Comparison of ENCODE assay signal across 19 mouse cellular contexts in genomic region chr17:4424451-4425168, GRCm38 (mm10).
DNase-seq lines count a peak whose midpoint lies in the region; ATAC-seq lines count a peak whose summit lies in the region.
"Had no signal": no experiment of that assay in that cellular context is flagged by ENCODE, and none has a peak within 500 bp of the region (broad histone marks: within the 10 kb centered on the region; RNA-seq: fewer than 3 reads in every experiment).

No protein-coding gene starts in this region.

- no peaks in the 10 kb centered on the region for H3K9me3 ChIP-seq in forebrain, embryonic 13.5 days (replicated peaks)
- H3K9me3 ChIP-seq in forebrain, embryonic 12.5 days, result no peaks in the 10 kb centered on the region
- H3K9me3 ChIP-seq in hindbrain, embryonic 16.5 days (ENCODE audit: control insufficient read depth, low read length), result no peaks in the 10 kb centered on the region
- H3K9me3 ChIP-seq in hindbrain, embryonic 13.5 days, result no peaks in the 10 kb centered on the region
- H3K9me3 ChIP-seq: embryonic facial prominence, embryonic 13.5 days; heart, embryonic 15.5 days; megakaryocyte, embryonic 14.5 days had no signal

- peaks cover 5% of the 10 kb centered on the region; the same call in 1 of the 2 replicates for H3K4me1 ChIP-seq in forebrain, embryonic 13.5 days
- no peaks in the 10 kb centered on the region for H3K4me1 ChIP-seq in forebrain, embryonic 12.5 days
- no peaks in the 10 kb centered on the region for H3K4me1 ChIP-seq in hindbrain, embryonic 16.5 days (ENCODE audit: control insufficient read depth, insufficient read depth, low read depth, low read length)
- H3K4me1 ChIP-seq in hindbrain, embryonic 13.5 days (replicated peaks), result no peaks in the 10 kb centered on the region
- H3K4me1 ChIP-seq: embryonic facial prominence, embryonic 13.5 days; heart, embryonic 15.5 days had no signal

- H3K4me3 ChIP-seq in forebrain, embryonic 13.5 days, result no peak overlapping the region
- no peak overlapping the region for H3K4me3 ChIP-seq in forebrain, embryonic 12.5 days (replicated peaks)
- no peak overlapping the region for H3K4me3 ChIP-seq in hindbrain, embryonic 16.5 days (ENCODE audit: low read length)
- no peak overlapping the region for H3K4me3 ChIP-seq in hindbrain, embryonic 13.5 days
- H3K4me3 ChIP-seq: embryonic facial prominence, embryonic 13.5 days; heart, embryonic 15.5 days; megakaryocyte, embryonic 14.5 days had no signal

- H3K9ac ChIP-seq in forebrain, embryonic 13.5 days, result no peak overlapping the region
- H3K9ac ChIP-seq in forebrain, embryonic 12.5 days, result no peak overlapping the region
- no peak overlapping the region for H3K9ac ChIP-seq in hindbrain, embryonic 16.5 days (ENCODE audit: low read depth, low read length)
- H3K9ac ChIP-seq in hindbrain, embryonic 13.5 days, result no peak overlapping the region
- H3K9ac ChIP-seq: embryonic facial prominence, embryonic 13.5 days; heart, embryonic 15.5 days had no signal

- peak; percentile 45; the same call in 1 of the 2 replicates for ATAC-seq in forebrain, embryonic 13.5 days
- no peak for ATAC-seq in forebrain, embryonic 12.5 days (ENCODE audit: low FRiP score)
- peak; percentile 78 for ATAC-seq in hindbrain, embryonic 16.5 days
- ATAC-seq in hindbrain, embryonic 13.5 days (ENCODE audit: low FRiP score), result no peak
- peak; percentile 26; the same call in 1 of the 2 replicates for ATAC-seq in megakaryocyte-erythroid progenitor cell, adult 5-6 weeks (replicated peaks; ENCODE audit: low FRiP score, low TSS enrichment, poor library complexity, severe bottlenecking)

- H3K36me3 ChIP-seq in forebrain, embryonic 13.5 days (ENCODE audit: poor library complexity, severe bottlenecking), result no peaks in the 10 kb centered on the region
- H3K36me3 ChIP-seq in forebrain, embryonic 12.5 days (replicated peaks), result no peaks in the 10 kb centered on the region
- no peaks in the 10 kb centered on the region for H3K36me3 ChIP-seq in hindbrain, embryonic 16.5 days (ENCODE audit: control insufficient read depth, insufficient read depth, low read length)
- H3K36me3 ChIP-seq in hindbrain, embryonic 13.5 days, result no peaks in the 10 kb centered on the region
- H3K36me3 ChIP-seq: embryonic facial prominence, embryonic 13.5 days; heart, embryonic 15.5 days had no signal

- peak; percentile 8 for DNase-seq in right cerebral cortex, postnatal 4 days
- no peak for DNase-seq in right cerebral cortex, postnatal 36 days (ENCODE audit: low spot score in 2 of 2)
- DNase-seq in spleen, postnatal 14 days (ENCODE audit: low spot score in 2 of 2), result no peak
- DNase-seq: adrenal gland, adult 2 months; gastrocnemius, postnatal 36 days; kidney, adult 18-20 months; layer of hippocampus, postnatal 36 days; liver; retina, postnatal 1 day; thymus, postnatal 25 days had no signal

- WGBS in forebrain, embryonic 13.5 days, result 54% methylated on average over 6 of the region's 6 CpGs
- 70% methylated on average over 6 of the region's 6 CpGs for WGBS in forebrain, embryonic 12.5 days
- WGBS in hindbrain, embryonic 16.5 days, result 42% methylated on average over 6 of the region's 6 CpGs
- 57% methylated on average over 6 of the region's 6 CpGs for WGBS in hindbrain, embryonic 13.5 days

- H3K27ac ChIP-seq in forebrain, embryonic 13.5 days, result peak overlapping the region; percentile 6; the same call in 1 of the 2 replicates
- no peak overlapping the region for H3K27ac ChIP-seq in forebrain, embryonic 12.5 days
- no peak overlapping the region for H3K27ac ChIP-seq in hindbrain, embryonic 16.5 days (ENCODE audit: low read depth, low read length)
- no peak overlapping the region for H3K27ac ChIP-seq in hindbrain, embryonic 13.5 days
- H3K27ac ChIP-seq: embryonic facial prominence, embryonic 13.5 days; heart, embryonic 15.5 days; kidney, postnatal 0 days had no signal

- no peak overlapping the region for H3K4me2 ChIP-seq in forebrain, embryonic 13.5 days
- H3K4me2 ChIP-seq in forebrain, embryonic 12.5 days, result no peak overlapping the region
- no peak overlapping the region for H3K4me2 ChIP-seq in hindbrain, embryonic 16.5 days (ENCODE audit: low read length)
- H3K4me2 ChIP-seq in hindbrain, embryonic 13.5 days, result no peak overlapping the region
- H3K4me2 ChIP-seq: embryonic facial prominence, embryonic 13.5 days; heart, embryonic 15.5 days had no signal

- no peaks in the 10 kb centered on the region for H3K27me3 ChIP-seq in forebrain, embryonic 13.5 days
- no peaks in the 10 kb centered on the region for H3K27me3 ChIP-seq in forebrain, embryonic 12.5 days
- no peaks in the 10 kb centered on the region for H3K27me3 ChIP-seq in hindbrain, embryonic 16.5 days (replicated peaks; ENCODE audit: control insufficient read depth, insufficient read depth, low read length)
- no peaks in the 10 kb centered on the region for H3K27me3 ChIP-seq in hindbrain, embryonic 13.5 days
- H3K27me3 ChIP-seq: embryonic facial prominence, embryonic 13.5 days; heart, embryonic 15.5 days; megakaryocyte, embryonic 14.5 days had no signal

Comparison
In these comparisons a context has a peak if more than half of its experiments do, and no peak if none do; other contexts are left out.
1. ATAC-seq: peak in forebrain, embryonic 13.5 days (single experiment), hindbrain, embryonic 16.5 days (single experiment) and megakaryocyte-erythroid progenitor cell, adult 5-6 weeks (single experiment); none in forebrain, embryonic 12.5 days (single experiment) and hindbrain, embryonic 13.5 days (single experiment).